Mouse (Mus musculus) adrenal gland, adult 10 weeks (tissue): ENCODE data around the gene Map3k12. TPM values are rescaled to one million over a fixed set of nuclear protein-coding genes. Genes with fewer than 3 reads are reported as not detected.

Experiments
- polyA plus RNA-seq: library from polyadenylated mRNA; stranded (reverse); fragments of 350-450 nt; fragmentation: Illumina TruSeq; extraction: RNeasy Lipid Tissue Mini Kit (QIAGEN cat#74804); gene quantifications from one replicate; pipeline ENCODE4 v1.2.3, GENCODE M21; 2014; ENCODE audit warnings: low read depth, low replicate concordance

Gene Map3k12
- 3.4 TPM for polyA plus RNA-seq

GRCm38 (mm10) chr15:102516728-102517404 is at the start of gene Map3k12:
Gene Map3k12 (minus strand): TSS chr15:102517064.

GRCm38 (mm10) chr15:102524892-102525485 is 8.1 kb upstream of the Map3k12 start, which contains the start of gene Npff:
Gene Npff (minus strand): TSS chr15:102524942.

GRCm38 (mm10) chr15:102517976-102518858 is 1.4 kb upstream of the Map3k12 start, which contains the start of gene Tarbp2:
Gene Tarbp2 (plus strand): TSS chr15:102518192.

GRCm38 (mm10) chr15:102503447-102503846 is 13.4 kb downstream of the Map3k12 start, which contains the start of gene Gm10337:
Gene Gm10337 (plus strand): TSS chr15:102503722.

GRCm38 (mm10) chr15:102470183-102470604 is 46.7 kb downstream of the Map3k12 start, which contains the start of gene Pcbp2:
Gene Pcbp2 (plus strand): TSS chr15:102470539.

GRCm38 (mm10) chr15:102458904-102459317 is 58.0 kb downstream of the Map3k12 start, which contains the start of gene Prr13:
Gene Prr13 (plus strand): TSS chr15:102459028.

Other genes starting within 250 kb of the Map3k12 start
- 0.35 TPM for gene Gm9918, start 246.5 kb downstream of the Map3k12 start, polyA plus RNA-seq
- 1.9 TPM for gene Mfsd5, start 237.6 kb downstream of the Map3k12 start, polyA plus RNA-seq
- not detected for gene Espl1, start 220.8 kb downstream of the Map3k12 start, polyA plus RNA-seq
- 69.6 TPM for gene Pfdn5, start 190.9 kb downstream of the Map3k12 start, polyA plus RNA-seq
- gene Myg1, start 185.4 kb downstream of the Map3k12 start, polyA plus RNA-seq: 8.9 TPM
- gene Aaas, start 166.3 kb downstream of the Map3k12 start, polyA plus RNA-seq: 2.6 TPM
- not detected for gene Sp7, start 149.9 kb downstream of the Map3k12 start, polyA plus RNA-seq
- gene Sp1, start 110.9 kb downstream of the Map3k12 start, polyA plus RNA-seq: 91.2 TPM
- not detected for gene Amhr2, start 71.7 kb downstream of the Map3k12 start, polyA plus RNA-seq
- 111 TPM for gene Prr13, start 58.0 kb downstream of the Map3k12 start, polyA plus RNA-seq
- 672 TPM for gene Pcbp2, start 46.5 kb downstream of the Map3k12 start, polyA plus RNA-seq
- gene Gm10337, start 13.3 kb downstream of the Map3k12 start, polyA plus RNA-seq: not detected
- gene Tarbp2, start 1.1 kb upstream of the Map3k12 start, polyA plus RNA-seq: 0.70 TPM
- not detected for gene Npff, start 7.9 kb upstream of the Map3k12 start, polyA plus RNA-seq
- not detected for gene Gm28047, start 108.0 kb upstream of the Map3k12 start, polyA plus RNA-seq
- 51.1 TPM for gene Atf7, start 108.4 kb upstream of the Map3k12 start, polyA plus RNA-seq
- 10.4 TPM for gene Atp5g2, start 155.3 kb upstream of the Map3k12 start, polyA plus RNA-seq
- gene Calcoco1, start 205.1 kb upstream of the Map3k12 start, polyA plus RNA-seq: 161 TPM